Mouse (Mus musculus) olfactory bulb, adult 2 months (tissue): ENCODE results near the gene Rd3.

ENCODE experiments used
- CTCF ChIP-seq: fragments of 200-500 bp; IDR thresholded peaks from 2 replicates; pipeline ENCODE4 v1.5.1; 2012; ENCODE audit warnings: low read depth, mild to moderate bottlenecking, low read length, moderate library complexity; ENCODE audit not compliant: insufficient read depth
- POLR2A ChIP-seq: fragments of 200-500 bp; IDR thresholded peaks from 2 replicates; pipeline ENCODE4 v1.6.1; 2012; ENCODE audit warnings: mild to moderate bottlenecking, low read depth, low read length, moderate library complexity; ENCODE audit not compliant: insufficient read depth

GRCm38 (mm10) chr1:191943638-191944037 is 33.5 kb upstream of the Rd3 start:
- TF ChIP-seq POLR2A (no peak), CTCF (no peak)
